ENCODE assay signal across 19 mouse cellular contexts in genomic region chr6:148600934-148601333, GRCm38 (mm10).
"Had no signal": no experiment of that assay in that cellular context is flagged by ENCODE, and none has a peak within 500 bp of the region (broad histone marks: within the 10 kb centered on the region; RNA-seq: fewer than 3 reads in every experiment).

No protein-coding gene starts in this region.

- H3K9ac ChIP-seq: liver, embryonic 14.5 days had no signal

- ATAC-seq: intestine, postnatal 0 days had no signal

- H3K4me3 ChIP-seq: left cerebral cortex, adult 2 months had no signal

- H3K4me2 ChIP-seq: midbrain, embryonic 11.5 days had no signal

- DNase-seq: kidney, adult 2 months; kidney, postnatal 10 days; kidney, postnatal 36 days; layer of hippocampus, postnatal 36 days; lung, adult 2 months; lung, postnatal 14 days; lung, postnatal 4 days; midbrain, embryonic 14.5 days; right cerebral cortex, adult 18-20 months; right cerebral cortex, postnatal 14 days; right cerebral cortex, postnatal 4 days; thymus, adult 2 months; thymus, postnatal 14 days; thymus, postnatal 4 days had no signal

- H3K27ac ChIP-seq: left cerebral cortex, adult 2 months; liver, embryonic 14.5 days; stomach, postnatal 0 days had no signal
